Mouse (Mus musculus) common myeloid progenitor, adult 5-6 weeks (primary cell): ENCODE measurements around the gene Spag4. TPM values are rescaled to one million over a fixed set of nuclear protein-coding genes. Genes with fewer than 3 reads are reported as not detected.

Experiments used
- ATAC-seq: replicated peaks from 2 replicates; pipeline ENCODE4 v1.8.0; 2016; ENCODE audit warnings: low read depth, mild to moderate bottlenecking, moderate TSS enrichment, inconsistent platforms; ENCODE audit not compliant: poor library complexity, severe bottlenecking
- total RNA-seq: library from RNA; stranded (forward); fragments of 200-1000, 187-1606 nt; gene quantifications from 2 replicates; pipeline ENCODE4 v1.2.3, GENCODE M21; 2017

Spag4 gene
- total RNA-seq = 2.4 and 2.6 TPM in 2 replicates

GRCm38 (mm10) chr2:156065099-156066041 is at the start of gene Spag4:
Gene Spag4, plus strand, starts transcription at chr2:156065175.
- peak; percentile 67 for ATAC-seq

- ATAC-seq = no peak
Observed at GRCm38 (mm10) chr2:156018106-156018505, 46.9 kb upstream of the Spag4 start.

GRCm38 (mm10) chr2:156021219-156021618 is 43.8 kb upstream of the Spag4 start:
- 0 out of 2 replicates have a peak, but pooled peaks have one; percentile 16 for ATAC-seq

- ATAC-seq = no peak
Observed at GRCm38 (mm10) chr2:156021765-156022164, 43.2 kb upstream of the Spag4 start.

GRCm38 (mm10) chr2:156025482-156025881 is 39.5 kb upstream of the Spag4 start:
- ATAC-seq = no peak

- no peak for ATAC-seq
Observed at GRCm38 (mm10) chr2:156039390-156039789, 25.6 kb upstream of the Spag4 start.

- ATAC-seq = no peak
Observed at GRCm38 (mm10) chr2:156042903-156043302, 22.1 kb upstream of the Spag4 start.

GRCm38 (mm10) chr2:156047929-156048328 is 17.0 kb upstream of the Spag4 start:
- peak; percentile 56; the same call in 1 of the 2 replicates for ATAC-seq

- no peak for ATAC-seq
Observed at GRCm38 (mm10) chr2:156052816-156053215, 12.2 kb upstream of the Spag4 start, which contains the start of gene Fer1l4. Gene Fer1l4, minus strand, starts transcription at chr2:156052947.

- ATAC-seq = no peak
Observed at GRCm38 (mm10) chr2:156066126-156066525, 1.2 kb downstream of the Spag4 start.

GRCm38 (mm10) chr2:156067916-156068315 is 2.9 kb downstream of the Spag4 start:
- no peak for ATAC-seq

GRCm38 (mm10) chr2:156071236-156071635 is 6.3 kb downstream of the Spag4 start:
- no peak for ATAC-seq

- ATAC-seq = no peak
Observed at GRCm38 (mm10) chr2:156073725-156074124, 8.8 kb downstream of the Spag4 start.

- ATAC-seq = no peak
Observed at GRCm38 (mm10) chr2:156077461-156077860, 12.5 kb downstream of the Spag4 start.

GRCm38 (mm10) chr2:156078421-156079182 is 13.6 kb downstream of the Spag4 start:
- ATAC-seq = no peak

GRCm38 (mm10) chr2:156079183-156079560 is 14.2 kb downstream of the Spag4 start:
- ATAC-seq = no peak

- ATAC-seq = no peak
Observed at GRCm38 (mm10) chr2:156079674-156080073, 14.7 kb downstream of the Spag4 start.

GRCm38 (mm10) chr2:156080391-156080790 is 15.4 kb downstream of the Spag4 start:
- no peak for ATAC-seq

- ATAC-seq = no peak
Observed at GRCm38 (mm10) chr2:156084541-156084940, 19.6 kb downstream of the Spag4 start.

GRCm38 (mm10) chr2:156087391-156088110 is 22.6 kb downstream of the Spag4 start:
- no peak; the same call in 1 of the 2 replicates for ATAC-seq
